Mouse (Mus musculus): Measurements from ENCODE around the gene Zglp1. TPM values are rescaled to one million over a fixed set of nuclear protein-coding genes. Genes with fewer than 3 reads are reported as not detected.

The Zglp1 gene
- 0.21 and 1.7 TPM in 2 replicates for polyA plus RNA-seq (2012; rRNA removed)

DNA sequence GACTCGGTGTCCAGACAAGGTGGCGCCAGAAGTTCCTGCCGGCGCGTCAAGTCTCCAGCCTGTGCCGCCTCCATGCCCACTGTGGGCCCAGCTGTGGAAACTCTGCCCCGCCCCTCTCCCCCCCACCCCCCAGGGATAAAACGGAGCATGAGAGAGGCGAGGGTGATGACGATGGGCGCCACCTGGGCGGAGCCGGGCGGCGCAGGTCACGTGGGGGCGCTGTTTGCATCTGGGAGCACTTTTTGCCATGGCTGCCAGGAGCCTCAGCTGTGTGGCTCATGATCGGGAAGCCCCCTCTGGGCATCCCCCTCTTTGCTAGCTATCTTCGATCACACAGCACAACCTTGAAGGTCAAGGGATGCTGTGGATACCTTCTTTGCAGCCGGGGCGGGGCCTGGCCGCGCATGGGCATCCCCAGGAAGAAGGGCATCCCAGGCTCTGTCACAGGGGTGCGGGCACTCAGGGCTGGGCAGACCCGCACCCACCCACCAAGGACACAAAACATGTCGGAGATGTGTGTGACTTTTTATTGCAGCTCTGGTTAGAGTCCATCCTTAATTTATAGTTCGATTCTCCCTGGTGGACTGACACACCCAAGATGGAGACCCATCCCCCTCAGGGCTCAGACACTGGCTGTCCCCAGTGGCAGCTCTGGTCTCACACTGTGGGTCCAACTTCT lies at the start of gene Zglp1:
Gene Zglp1 (minus strand): TSS at position 88 of the 679 bp plus-strand sequence.
- 87% methylated on average over 27 of the region's 27 CpGs for WGBS
- no peak for DNase-seq (ENCODE audit: low read depth, low spot score)

- DNase-seq (ENCODE audit: low read depth, low spot score) = no peak
- 90% methylated on average over 8 of the region's 8 CpGs for WGBS
These were observed 48.2 kb upstream of the Zglp1 start for GRCm38 (mm10) chr9:21115105-21115504.

DNA sequence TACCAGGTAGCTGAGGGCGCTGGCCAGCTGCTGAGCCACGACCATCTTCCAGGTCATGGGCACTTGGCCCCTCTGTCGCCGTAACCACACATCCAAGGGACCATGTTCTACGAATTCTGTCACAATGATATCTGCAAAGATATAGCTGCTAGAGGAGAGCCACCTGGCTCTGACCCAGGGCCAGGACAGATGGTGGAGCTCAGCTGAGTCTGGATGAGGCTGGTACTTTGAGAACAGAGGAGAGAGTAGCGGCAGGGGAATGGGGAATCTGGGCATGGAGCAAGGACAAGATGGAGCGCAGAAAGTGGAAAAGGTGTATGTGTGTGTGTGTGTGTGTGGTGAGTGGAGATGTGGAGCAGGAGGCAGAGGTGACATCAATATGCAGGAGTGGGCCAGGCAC lies 47.3 kb upstream of the Zglp1 start:
- WGBS = 89% methylated on average over 7 of the region's 7 CpGs
- DNase-seq (ENCODE audit: low read depth, low spot score) = no peak

DNA sequence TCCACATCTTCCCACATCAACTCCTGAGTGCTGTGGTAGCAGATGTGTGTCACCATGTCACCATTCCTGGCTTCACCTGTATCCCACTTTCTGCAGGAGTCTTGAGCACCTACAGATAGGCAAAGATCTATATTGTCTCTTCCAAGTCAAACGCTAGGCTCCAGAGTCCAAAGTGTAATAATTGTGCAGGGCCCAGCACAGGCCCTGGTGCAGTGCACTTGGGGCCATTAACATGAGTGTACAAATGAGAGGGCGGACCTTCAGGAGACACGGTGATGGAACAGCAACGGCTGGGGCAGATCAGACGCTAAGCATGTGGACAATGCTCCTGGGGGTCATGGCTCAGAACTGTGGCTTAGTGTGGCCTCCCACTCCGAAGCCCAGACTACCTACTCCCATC lies 46.9 kb upstream of the Zglp1 start:
- WGBS = 72% methylated on average over 6 of the region's 6 CpGs
- no peak for DNase-seq (ENCODE audit: low read depth, low spot score)

- 64% methylated on average over 23 of the region's 23 CpGs for WGBS
- no peak for DNase-seq (ENCODE audit: low read depth, low spot score)
These were observed 40.8 kb upstream of the Zglp1 start for GRCm38 (mm10) chr9:21107607-21108237.

DNA sequence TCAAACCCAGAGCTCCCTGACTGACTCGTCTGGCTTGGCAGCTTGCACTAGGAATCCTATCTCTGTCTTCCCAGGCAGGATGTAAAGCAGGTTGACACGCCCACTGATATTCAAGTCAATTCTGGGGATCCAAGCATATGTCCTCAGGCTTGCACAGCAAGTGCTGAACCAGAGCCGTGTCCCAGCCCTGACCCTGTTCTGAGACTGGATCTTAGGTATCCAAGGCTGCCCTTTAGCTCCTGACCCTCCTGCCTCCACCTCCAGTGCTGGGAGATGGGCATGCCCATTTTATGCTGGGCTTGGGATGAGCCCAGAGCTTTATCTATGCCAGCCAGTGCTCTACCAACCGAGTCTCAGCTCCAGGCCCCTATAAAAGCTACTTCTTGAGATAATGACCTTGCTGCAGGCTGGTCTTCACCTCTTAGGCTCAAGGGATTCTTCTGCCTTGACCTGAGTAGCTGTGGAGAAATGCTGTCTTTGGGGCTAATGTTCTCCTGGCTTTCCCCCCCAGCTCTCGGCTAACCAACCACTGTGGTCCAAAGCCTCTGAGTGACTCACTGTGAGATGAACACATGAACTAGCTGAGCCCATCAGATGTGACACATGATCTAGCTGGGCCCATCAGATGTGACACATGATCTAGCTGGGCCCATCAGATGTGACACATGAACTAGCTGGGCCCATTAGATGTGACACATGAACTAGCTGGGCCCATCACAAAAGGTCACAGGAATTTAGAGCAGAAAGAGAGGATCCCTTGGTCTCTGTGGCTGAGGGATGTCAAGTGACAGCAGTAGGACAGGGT lies 39.1 kb upstream of the Zglp1 start:
- WGBS = 79% methylated on average over 5 of the region's 5 CpGs
- no peak for DNase-seq (ENCODE audit: low read depth, low spot score)

- 88% methylated on average over 6 of the region's 6 CpGs for WGBS
These were observed 37.9 kb upstream of the Zglp1 start for GRCm38 (mm10) chr9:21104814-21105213.

GRCm38 (mm10) chr9:21102076-21102475 lies 35.2 kb upstream of the Zglp1 start:
- no peak for DNase-seq (ENCODE audit: low read depth, low spot score)
- WGBS = 93% methylated on average over 2 of the region's 2 CpGs

More at GRCm38 (mm10) chr9:21104814-21105213, 37.9 kb upstream of the Zglp1 start:
- DNase-seq (ENCODE audit: low read depth, low spot score) = no peak

- no peak for DNase-seq (ENCODE audit: low read depth, low spot score)
- 50% methylated on average over 15 of the region's 15 CpGs for WGBS
These were observed 33.7 kb upstream of the Zglp1 start for GRCm38 (mm10) chr9:21100447-21101161.

DNA sequence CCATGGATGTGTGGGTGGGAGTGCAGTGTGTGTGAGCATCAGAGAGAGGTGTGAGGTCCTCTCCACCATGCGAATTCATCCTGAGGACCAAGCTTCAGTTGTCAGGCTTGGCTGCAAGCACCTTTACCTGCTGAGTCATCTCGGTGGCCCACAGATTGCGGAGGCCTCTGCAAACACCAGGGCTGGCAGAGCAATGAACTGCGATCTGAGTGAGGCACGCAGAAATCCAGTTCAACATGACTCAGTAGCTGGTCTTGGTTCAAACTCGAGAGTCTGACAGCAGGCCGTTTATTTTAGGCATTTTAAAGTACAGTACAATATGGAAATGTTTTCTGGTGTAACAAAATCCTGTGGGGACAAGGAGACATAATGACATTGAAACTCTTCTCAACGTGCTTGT lies 30.9 kb upstream of the Zglp1 start:
- no peak for DNase-seq (ENCODE audit: low read depth, low spot score)
- 38% methylated on average over 8 of the region's 8 CpGs for WGBS

GRCm38 (mm10) chr9:21095958-21096357 lies 29.1 kb upstream of the Zglp1 start:
- DNase-seq (ENCODE audit: low read depth, low spot score) = no peak
- 96% methylated on average over 4 of the region's 4 CpGs for WGBS

DNA sequence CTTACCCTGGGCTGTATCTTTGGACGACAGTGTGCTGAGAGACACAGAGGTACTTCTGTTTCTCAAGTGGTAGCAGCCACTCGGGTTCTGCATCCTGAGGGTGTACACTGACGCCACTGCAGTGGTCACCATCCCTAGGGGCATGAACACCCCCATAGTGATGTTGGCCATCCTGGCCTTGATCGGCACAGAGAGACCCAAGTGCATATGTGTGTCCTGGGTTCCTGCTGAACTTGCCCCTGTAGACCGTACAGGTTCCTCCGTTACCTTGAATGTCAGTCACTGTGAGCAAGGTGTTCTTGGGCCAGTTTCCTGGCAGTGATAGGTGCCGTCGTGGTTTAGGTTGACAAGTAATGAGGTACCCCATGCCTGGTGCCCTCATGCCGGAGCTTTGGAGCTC lies 26.5 kb upstream of the Zglp1 start:
- no peak for DNase-seq (ENCODE audit: low read depth, low spot score)
- WGBS = 96% methylated on average over 9 of the region's 9 CpGs

GRCm38 (mm10) chr9:21091707-21092320 lies 24.9 kb upstream of the Zglp1 start, which contains the start of the genes Gm38431 and Raver1:
TSS of gene Gm38431 (minus strand) at chr9:21091997.
TSS of gene Raver1 (minus strand) at chr9:21092008.
- WGBS = under 1% methylated on average over 54 of the region's 54 CpGs
- DNase-seq (ENCODE audit: low read depth, low spot score) = peak; percentile 87

- DNase-seq (ENCODE audit: low read depth, low spot score) = no peak
- under 1% methylated on average over 24 of the region's 24 CpGs for WGBS
These were observed 24.2 kb upstream of the Zglp1 start for GRCm38 (mm10) chr9:21090972-21091706.

DNA sequence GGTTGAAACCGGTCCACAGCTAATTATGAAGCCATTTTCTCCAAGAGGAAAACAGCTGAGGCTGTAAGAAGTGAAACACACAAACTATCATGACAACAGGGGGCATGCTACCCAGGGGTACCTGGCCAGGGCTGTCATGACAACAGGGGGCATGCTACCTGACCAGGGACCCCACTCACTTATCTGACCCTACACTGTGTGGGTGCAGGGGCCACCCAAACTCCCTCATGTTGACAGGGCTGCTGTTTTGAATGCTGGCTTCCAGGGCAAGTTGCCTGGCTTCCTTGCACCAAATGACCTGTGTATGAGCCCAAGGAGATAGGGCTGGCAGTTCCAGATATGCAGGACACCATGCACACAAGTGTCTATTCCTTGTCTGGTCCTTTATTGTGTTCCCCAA lies 23.6 kb upstream of the Zglp1 start:
- 79% methylated on average over 1 of the region's 1 CpGs for WGBS

GRCm38 (mm10) chr9:21083324-21083723 lies 16.4 kb upstream of the Zglp1 start:
- no peak for DNase-seq (ENCODE audit: low read depth, low spot score)
- WGBS = 77% methylated on average over 3 of the region's 3 CpGs

More for the DNA sequence above, 23.6 kb upstream of the Zglp1 start:
- DNase-seq (ENCODE audit: low read depth, low spot score) = no peak

DNA sequence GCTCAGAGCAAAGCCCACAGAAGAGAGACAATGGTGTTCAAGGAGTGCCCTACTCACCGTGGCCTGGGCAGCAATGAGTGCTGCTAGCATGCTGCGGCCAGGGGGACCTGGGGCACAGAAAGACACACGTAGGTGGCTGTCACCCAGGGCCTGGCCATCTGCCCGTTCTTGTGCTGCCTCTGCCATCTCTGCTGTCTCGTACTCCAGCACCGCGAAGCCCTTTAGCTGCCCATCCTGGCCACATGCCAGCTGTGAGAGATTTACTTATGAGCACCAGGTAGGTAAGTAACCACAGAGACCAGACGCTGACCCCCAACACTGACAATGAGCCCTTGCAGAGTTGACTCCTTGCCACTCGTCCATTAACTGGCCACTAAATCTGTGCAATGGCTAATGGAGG lies 14.2 kb upstream of the Zglp1 start:
- 84% methylated on average over 9 of the region's 9 CpGs for WGBS

DNA sequence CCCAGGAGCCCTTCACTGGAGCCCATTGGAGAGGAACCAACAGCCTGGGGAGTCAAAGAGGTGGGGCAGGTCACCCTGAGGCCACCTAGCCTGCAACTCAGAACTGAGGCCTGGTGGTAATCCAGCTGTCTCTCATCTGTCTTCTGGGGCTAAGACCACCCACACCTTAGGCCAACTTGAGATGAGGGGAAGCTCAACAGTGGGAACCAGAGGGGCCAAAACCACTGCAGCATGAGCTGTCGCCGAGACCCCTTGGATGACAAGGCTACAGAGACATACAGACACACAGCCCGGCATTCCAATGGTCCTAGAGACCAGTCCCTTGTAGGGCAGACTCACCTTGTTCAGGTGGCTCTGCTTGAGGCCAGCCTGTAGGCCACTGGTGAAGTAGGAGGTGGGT lies 8.7 kb upstream of the Zglp1 start:
- DNase-seq (ENCODE audit: low read depth, low spot score) = no peak
- WGBS = 89% methylated on average over 3 of the region's 3 CpGs

More for the DNA sequence above, 14.2 kb upstream of the Zglp1 start:
- no peak for DNase-seq (ENCODE audit: low read depth, low spot score)

- no peak for DNase-seq (ENCODE audit: low read depth, low spot score)
- 57% methylated on average over 1 of the region's 1 CpGs for WGBS
These were observed 7.3 kb upstream of the Zglp1 start for GRCm38 (mm10) chr9:21074173-21074572.

Data from large intestine, adult 2 months (tissue).